Mouse (Mus musculus) mesoderm, embryonic 11.5 days (tissue): ENCODE data around the gene Cst7.
"Not testable (repeated sequence)": the region's sequence is repeated elsewhere in the genome, so short reads cannot be mapped to it uniquely, and the experiment has no call there.

Experiments
- DNase-seq: peaks from one replicate; pipeline ENCODE4 v3.0.0-alpha.2; 2012; ENCODE audit warnings: low read depth, low spot score

The Cst7 gene

GRCm38 (mm10) chr2:150569847-150570590 is at the start of gene Cst7:
Gene Cst7, plus strand, starts transcription at chr2:150570415.
- DNase-seq, result no peak

- DNase-seq, result peak; percentile 14
Observed at GRCm38 (mm10) chr2:150525703-150526207, 44.5 kb upstream of the Cst7 start.

GRCm38 (mm10) chr2:150549576-150549975 is 20.6 kb upstream of the Cst7 start:
- not testable (repeated sequence) for DNase-seq

GRCm38 (mm10) chr2:150558568-150558967 is 11.6 kb upstream of the Cst7 start:
- peak; percentile 21 for DNase-seq

GRCm38 (mm10) chr2:150567051-150567450 is 3.2 kb upstream of the Cst7 start:
- DNase-seq, result no peak

- no peak for DNase-seq
Observed at GRCm38 (mm10) chr2:150570761-150571160, 546 bp downstream of the Cst7 start.

- DNase-seq, result no peak
Observed at GRCm38 (mm10) chr2:150572463-150572862, 2.2 kb downstream of the Cst7 start.

- DNase-seq, result no peak
Observed at GRCm38 (mm10) chr2:150576256-150576655, 6.0 kb downstream of the Cst7 start.

GRCm38 (mm10) chr2:150578603-150579002 is 8.4 kb downstream of the Cst7 start:
- DNase-seq, result no peak

- no peak for DNase-seq
Observed at GRCm38 (mm10) chr2:150579628-150580027, 9.4 kb downstream of the Cst7 start.

GRCm38 (mm10) chr2:150589076-150589475 is 18.9 kb downstream of the Cst7 start:
- DNase-seq, result no peak

- no peak for DNase-seq
Observed at GRCm38 (mm10) chr2:150595411-150596190, 25.4 kb downstream of the Cst7 start.

GRCm38 (mm10) chr2:150600263-150600662 is 30.0 kb downstream of the Cst7 start:
- DNase-seq, result no peak

GRCm38 (mm10) chr2:150602166-150602565 is 32.0 kb downstream of the Cst7 start:
- DNase-seq, result no peak

- no peak for DNase-seq
Observed at GRCm38 (mm10) chr2:150604802-150605201, 34.6 kb downstream of the Cst7 start.

GRCm38 (mm10) chr2:150607086-150607485 is 36.9 kb downstream of the Cst7 start:
- no peak for DNase-seq

GRCm38 (mm10) chr2:150608087-150608799 is 38.0 kb downstream of the Cst7 start, which contains the start of gene Apmap:
Gene Apmap, minus strand, starts transcription at chr2:150608567.
- DNase-seq, result peak; percentile 97

GRCm38 (mm10) chr2:150608872-150609560 is 38.8 kb downstream of the Cst7 start:
- DNase-seq, result peak; percentile 83

GRCm38 (mm10) chr2:150610097-150610496 is 39.9 kb downstream of the Cst7 start:
- no peak for DNase-seq

- no peak for DNase-seq
Observed at GRCm38 (mm10) chr2:150621698-150622097, 51.5 kb downstream of the Cst7 start.

- no peak for DNase-seq
Observed at GRCm38 (mm10) chr2:150623957-150624356, 53.7 kb downstream of the Cst7 start.
